Mouse (Mus musculus) kidney, adult 2 months (tissue): ENCODE results near the gene Wdfy1.

Experiments used
- CTCF ChIP-seq: fragments of 200-500 bp; conservative IDR thresholded peaks from 2 replicates; pipeline ENCODE4 v1.5.1; 2011; ENCODE audit warnings: low read depth, mild to moderate bottlenecking, control low read depth, low read length, moderate library complexity, mixed read lengths; ENCODE audit not compliant: insufficient read depth, insufficient read length
- POLR2A ChIP-seq: fragments of 200-500 bp; IDR thresholded peaks from one replicate; pipeline ENCODE4 v1.6.1; 2011; ENCODE audit warnings: low read depth, low read length, control low read depth

DNA sequence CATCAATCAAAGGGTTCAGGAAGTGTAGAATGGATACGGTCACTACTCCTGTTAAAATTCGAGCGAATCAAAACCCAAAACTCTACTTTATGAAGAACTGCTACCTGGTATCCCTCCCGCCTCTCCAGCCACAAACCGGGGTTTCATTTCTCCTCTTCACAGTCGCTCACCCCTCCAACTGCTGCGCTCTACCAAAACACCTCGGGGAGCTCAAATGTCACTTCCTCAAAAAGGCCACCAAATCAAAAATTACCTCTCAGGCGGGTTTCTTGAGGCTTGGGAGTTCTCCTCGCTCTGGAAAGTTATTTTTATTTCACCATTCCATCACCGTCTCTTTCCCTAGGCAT lies 104.8 kb downstream of the Wdfy1 start:
- TF ChIP-seq CTCF (no peak), POLR2A (no peak)
